Mouse (Mus musculus) lung, embryonic 14.5 days (tissue): ENCODE measurements at regions not wholly inside any gene's neighbourhood (a gene's known extent, or its start where the extent isn't known, plus 50 kb on each side); places are given as distances from the start of the nearest gene placed in this dataset.

Source experiments
- ATAC-seq: fragments of 200-750 bp; cut with Nextera tagmentation; 2 replicates; pipeline ENCODE4 v1.8.0; 2017; ENCODE audit warnings: mild to moderate bottlenecking, moderate TSS enrichment, moderate library complexity; ENCODE audit not compliant: insufficient read depth
- DNase-seq: peaks from one replicate; pipeline ENCODE4 v3.0.0-alpha.2; 2015
- H3K27ac ChIP-seq: fragments of 300-500 bp; sonication (generic); 2 replicates; pipeline ENCODE4 v1.5.1; 2014; ENCODE audit warnings: low read depth, mild to moderate bottlenecking, moderate library complexity
- H3K27me3 ChIP-seq: fragments of 300-500 bp; sonication (generic); 2 replicates; pipeline ENCODE4 v1.6.1; 2014; ENCODE audit warnings: low read length, control low read depth; ENCODE audit not compliant: insufficient read depth
- H3K36me3 ChIP-seq: fragments of 300-500 bp; sonication (generic); 2 replicates; pipeline ENCODE4 v1.6.1; 2014; ENCODE audit warnings: control low read depth; ENCODE audit not compliant: insufficient read depth
- H3K4me1 ChIP-seq: fragments of 300-500 bp; sonication (generic); 2 replicates; pipeline ENCODE4 v1.6.1; 2014; ENCODE audit warnings: antibody characterized with exemption, control low read depth; ENCODE audit not compliant: insufficient read depth
- H3K4me2 ChIP-seq: fragments of 300-500 bp; sonication (generic); 2 replicates; pipeline ENCODE4 v1.6.1; 2014; ENCODE audit warnings: mild to moderate bottlenecking
- H3K4me3 ChIP-seq: fragments of 300-500 bp; sonication (generic); 2 replicates; pipeline ENCODE4 v1.5.1; 2014; ENCODE audit warnings: low read depth, low read length
- H3K9ac ChIP-seq: fragments of 300-500 bp; sonication (generic); 2 replicates; pipeline ENCODE4 v1.6.1; 2014
- H3K9me3 ChIP-seq: fragments of 300-500 bp; sonication (generic); 2 replicates; pipeline ENCODE4 v1.6.1; 2016; ENCODE audit warnings: low read depth, low read length, control low read depth
- CTCF ChIP-seq: IDR thresholded peaks from 2 replicates; pipeline ENCODE4 v1.5.1; 2016; ENCODE audit warnings: antibody characterized with exemption, low read depth
- WGBS: fragments of 180-500 bp; shearing (Covaris S2); extraction: QIAGEN DNeasy Blood & Tissue Kit; methylation state at CpG from one replicate; pipeline ENCODE4 v1.1.7; 2014; 5-methylcytosine and 5-hydroxymethylcytosine counted together

DNA sequence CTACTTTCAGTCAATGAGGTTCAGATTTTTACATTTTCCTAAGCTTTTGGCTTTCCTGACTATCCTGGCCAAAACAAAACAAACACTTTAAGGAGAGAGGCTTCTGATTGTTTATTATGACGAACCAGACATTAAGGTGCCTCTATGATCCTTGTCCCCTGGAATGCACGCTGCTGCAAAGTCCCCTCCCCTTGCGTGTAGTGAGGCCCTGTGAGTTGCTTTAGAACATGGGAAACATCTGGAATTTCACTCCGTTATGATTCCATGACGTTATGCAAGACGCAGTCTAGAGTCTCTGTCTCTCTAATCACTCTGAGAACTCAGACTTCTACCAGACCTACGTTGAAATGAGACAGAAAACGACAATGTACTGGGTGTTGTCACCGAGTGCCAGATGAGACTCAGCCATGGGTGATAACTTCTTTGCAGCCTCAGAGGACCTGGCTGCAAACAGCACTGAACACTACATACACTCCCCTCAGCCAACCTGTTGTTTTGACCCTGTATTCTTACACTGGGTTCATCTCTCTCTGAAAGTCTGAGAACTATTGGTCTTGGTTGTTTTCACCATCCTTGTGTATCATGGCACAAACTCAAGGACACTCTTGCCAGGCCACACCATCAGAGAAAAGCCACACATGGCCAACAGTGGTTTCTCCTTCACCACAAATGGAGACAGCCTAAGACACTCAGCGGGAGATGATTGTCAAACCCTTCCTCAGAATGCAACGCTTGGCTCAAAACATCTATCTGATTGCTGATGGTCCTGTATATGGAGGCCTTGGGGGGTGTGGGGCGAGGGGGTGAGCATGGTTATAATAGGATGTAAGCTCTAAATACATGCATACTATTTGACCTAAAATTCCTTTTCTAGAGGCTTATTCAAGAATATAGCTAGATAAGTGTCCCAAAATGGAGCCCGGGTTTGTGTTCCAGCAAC lies 236.5 kb upstream of the Klf3 start:
- 58% methylated on average over 13 of the region's 13 CpGs for WGBS
- Histone ChIP-seq H3K4me1 (no peaks in the 10 kb centered on the region), H3K9ac (no peak overlapping the region), H3K4me3 (no peak overlapping the region), H3K27ac (no peak overlapping the region), H3K27me3 (no peaks in the 10 kb centered on the region), H3K36me3 (no peaks in the 10 kb centered on the region), H3K9me3 (no peaks in the 10 kb centered on the region), H3K4me2 (no peak overlapping the region)
- DNase-seq (peak; percentile 31), ATAC-seq (no peak)
- no peak for TF ChIP-seq CTCF

DNA sequence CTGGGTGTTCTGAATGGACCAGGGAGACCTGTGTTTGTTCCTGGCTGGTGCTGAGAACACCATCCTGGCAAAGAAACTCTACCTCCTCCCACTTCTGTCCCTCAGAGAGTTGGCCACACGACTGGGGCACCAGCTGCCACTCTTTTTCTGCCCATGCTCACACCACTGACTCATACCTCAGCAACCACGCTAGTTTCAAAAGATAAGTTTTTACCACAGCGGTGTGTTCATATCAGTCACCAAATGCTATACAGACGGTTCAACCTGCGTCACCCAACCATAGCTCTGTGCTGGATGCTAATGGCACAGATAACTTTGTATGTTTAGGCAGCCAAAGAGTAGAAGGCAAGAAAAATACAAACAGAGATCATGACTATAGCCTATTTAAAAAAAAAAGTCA lies 235.4 kb upstream of the Klf3 start:
- no peaks in the 10 kb centered on the region for H3K27me3 ChIP-seq
- no peak overlapping the region for H3K4me2 ChIP-seq
- no peak overlapping the region for H3K9ac ChIP-seq
- ATAC-seq: no peak
- no peaks in the 10 kb centered on the region for H3K36me3 ChIP-seq
- no peak for TF ChIP-seq CTCF
- no peak overlapping the region for H3K4me3 ChIP-seq
- no peaks in the 10 kb centered on the region for H3K9me3 ChIP-seq
- 0 out of 2 replicates have a peak overlapping the region, but pooled peaks have one; percentile 6 for H3K27ac ChIP-seq
- no peaks in the 10 kb centered on the region for H3K4me1 ChIP-seq
- 78% methylated on average over 5 of the region's 5 CpGs for WGBS
- DNase-seq: no peak

DNA sequence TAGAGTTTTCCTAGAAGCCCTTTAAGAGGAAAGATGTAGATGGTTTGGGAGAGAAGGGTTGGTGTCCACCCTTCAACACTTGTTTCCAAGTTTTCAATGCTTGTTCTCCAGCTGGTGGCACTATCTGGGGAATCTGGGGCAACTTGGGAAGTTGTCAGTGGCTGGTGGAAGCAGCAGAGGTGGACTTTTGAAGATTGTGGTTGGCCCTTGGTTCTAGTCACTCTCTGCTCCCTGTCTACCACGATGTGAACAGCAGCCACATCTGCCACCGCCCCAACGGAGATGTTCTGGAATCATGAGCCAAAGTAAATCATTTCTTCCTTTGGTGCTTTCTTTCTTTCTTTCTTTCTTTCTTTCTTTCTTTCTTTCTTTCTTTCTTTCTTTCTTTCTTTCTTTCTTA lies 234.9 kb upstream of the Klf3 start:
- DNase-seq: no peak
- no peaks in the 10 kb centered on the region for H3K27me3 ChIP-seq
- 84% methylated on average over 3 of the region's 3 CpGs for WGBS
- H3K9ac ChIP-seq: no peak overlapping the region
- H3K4me2 ChIP-seq: no peak overlapping the region
- H3K4me3 ChIP-seq: no peak overlapping the region
- TF ChIP-seq CTCF: no peak
- H3K27ac ChIP-seq: no peak overlapping the region
- H3K9me3 ChIP-seq: no peaks in the 10 kb centered on the region
- no peak for ATAC-seq
- H3K36me3 ChIP-seq: no peaks in the 10 kb centered on the region
- no peaks in the 10 kb centered on the region for H3K4me1 ChIP-seq

DNA sequence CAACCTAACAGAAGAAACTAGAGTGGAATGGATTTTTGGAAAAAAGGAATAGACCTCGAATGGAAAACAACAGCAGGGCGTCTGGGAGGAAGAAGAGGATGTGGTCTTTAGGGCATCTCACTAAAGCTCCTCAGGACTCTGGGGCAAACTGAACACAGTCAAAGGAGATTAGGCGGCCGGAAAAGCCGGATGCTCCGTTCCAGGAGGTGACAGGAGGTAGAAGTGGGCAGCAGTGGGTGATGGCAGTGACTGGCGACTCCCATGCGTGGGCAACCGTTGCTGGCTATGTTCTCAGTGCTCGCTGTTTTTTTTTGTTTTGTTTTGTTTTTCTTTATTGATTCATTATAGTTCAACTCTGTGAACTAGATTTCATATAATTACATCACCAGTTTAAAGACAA lies 228.8 kb upstream of the Klf3 start:
- Histone ChIP-seq H3K4me3 (no peak overlapping the region), H3K27ac (no peak overlapping the region), H3K4me1 (peaks cover 11% of the 10 kb centered on the region), H3K9ac (no peak overlapping the region), H3K9me3 (no peaks in the 10 kb centered on the region), H3K36me3 (no peaks in the 10 kb centered on the region), H3K27me3 (no peaks in the 10 kb centered on the region), H3K4me2 (no peak overlapping the region)
- ATAC-seq: no peak
- no peak for DNase-seq
- 88% methylated on average over 10 of the region's 10 CpGs for WGBS
- TF ChIP-seq CTCF: no peak

DNA sequence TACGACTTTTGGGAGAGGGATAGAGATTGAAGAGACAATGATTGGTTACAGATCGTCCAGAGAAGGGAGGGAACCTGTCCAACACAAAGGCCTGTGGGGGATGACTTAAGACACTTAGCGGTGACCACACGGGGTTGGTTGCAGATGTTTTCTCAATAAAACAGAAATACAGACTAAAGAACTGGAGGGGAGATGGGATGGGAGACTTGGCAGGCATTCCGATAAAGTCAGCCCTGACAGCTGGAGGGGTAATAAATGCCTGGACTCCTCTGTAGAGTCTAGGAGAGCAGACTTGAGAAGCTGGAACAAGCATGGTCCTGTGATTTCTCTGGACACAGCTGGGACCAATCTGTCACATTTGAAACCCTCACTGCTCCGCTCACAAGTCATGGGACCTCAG lies 227.3 kb upstream of the Klf3 start:
- WGBS: 43% methylated on average over 6 of the region's 6 CpGs
- Histone ChIP-seq H3K27ac (peak overlapping the region; percentile 90), H3K27me3 (no peaks in the 10 kb centered on the region), H3K9me3 (no peaks in the 10 kb centered on the region), H3K36me3 (no peaks in the 10 kb centered on the region), H3K9ac (no peak overlapping the region), H3K4me1 (peaks cover 23% of the 10 kb centered on the region), H3K4me3 (no peak overlapping the region), H3K4me2 (peak overlapping the region; percentile 13; the same call in 1 of the 2 replicates)
- DNase-seq: peak; percentile 89
- ATAC-seq: peak; percentile 87
- TF ChIP-seq CTCF: no peak

DNA sequence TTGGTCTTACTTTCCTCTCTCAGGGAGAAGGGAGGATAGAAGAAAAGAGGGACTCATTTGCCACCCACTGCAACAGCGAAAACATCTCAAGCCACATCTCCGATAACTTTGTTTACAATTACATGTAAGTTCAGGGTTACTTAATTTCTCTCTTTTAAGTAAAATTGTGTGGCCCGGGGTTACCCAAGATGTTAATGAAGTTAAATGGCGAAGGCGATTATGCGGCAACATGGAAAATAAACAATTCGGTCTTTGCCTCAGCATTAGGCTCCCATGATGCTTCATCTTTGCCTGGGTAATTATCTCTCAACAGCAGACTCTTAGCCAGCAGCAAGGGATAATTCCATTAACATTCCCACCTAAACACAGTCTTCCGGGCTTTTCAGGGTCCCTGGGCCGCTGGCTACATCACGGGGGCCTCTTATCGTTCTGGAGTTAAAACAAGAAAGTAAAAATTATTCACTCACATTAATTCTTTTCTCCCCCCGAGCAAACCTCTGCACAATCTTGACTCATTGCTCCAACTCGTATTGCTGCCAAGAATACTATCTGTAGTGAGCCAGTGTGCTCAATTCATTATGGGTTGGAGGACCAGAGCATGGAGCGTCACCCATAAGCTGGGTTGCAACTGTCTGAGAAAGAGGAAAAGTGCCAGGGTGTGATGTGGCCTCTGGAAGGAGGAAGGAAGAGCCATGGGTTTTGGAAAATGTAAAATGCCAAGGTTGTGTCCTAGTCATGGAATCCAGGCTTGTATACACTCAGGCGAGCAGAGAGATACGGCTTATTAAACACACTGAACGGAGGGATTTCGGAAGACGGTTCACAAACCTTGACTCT lies 226.5 kb upstream of the Klf3 start:
- Histone ChIP-seq H3K9ac (no peak overlapping the region), H3K36me3 (no peaks in the 10 kb centered on the region), H3K9me3 (no peaks in the 10 kb centered on the region), H3K27ac (peak overlapping the region; percentile 90), H3K4me3 (no peak overlapping the region), H3K4me2 (peak overlapping the region; percentile 13), H3K27me3 (no peaks in the 10 kb centered on the region), H3K4me1 (peaks cover 26% of the 10 kb centered on the region)
- ATAC-seq (peak; percentile 35), DNase-seq (peak; percentile 82)
- no peak for TF ChIP-seq CTCF
- WGBS: 42% methylated on average over 19 of the region's 19 CpGs

DNA sequence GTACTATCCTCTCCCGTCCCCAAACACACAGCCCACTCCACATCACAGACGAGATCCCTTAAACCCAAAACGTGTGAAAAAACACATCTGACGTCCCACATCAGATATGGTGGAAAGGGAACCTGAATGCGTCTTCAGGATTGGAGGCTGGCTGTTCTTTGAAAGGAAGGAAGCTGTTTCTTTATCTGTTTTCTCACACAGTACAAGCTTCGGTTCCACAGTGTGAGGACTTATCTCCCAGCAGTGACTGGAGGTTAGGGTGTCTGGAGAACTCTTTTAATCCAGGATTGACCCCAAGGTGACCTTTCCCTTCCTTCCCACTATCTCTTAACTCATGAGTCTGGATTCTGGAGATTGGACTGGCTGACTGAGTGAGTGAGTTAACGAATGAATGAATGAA lies 225.8 kb upstream of the Klf3 start:
- Histone ChIP-seq H3K36me3 (no peaks in the 10 kb centered on the region), H3K27me3 (no peaks in the 10 kb centered on the region), H3K4me3 (no peak overlapping the region), H3K4me2 (0 out of 2 replicates have a peak overlapping the region, but pooled peaks have one; percentile 13), H3K9me3 (no peaks in the 10 kb centered on the region), H3K4me1 (peaks cover 29% of the 10 kb centered on the region), H3K9ac (no peak overlapping the region), H3K27ac (peak overlapping the region; percentile 90)
- 40% methylated on average over 7 of the region's 7 CpGs for WGBS
- DNase-seq: peak; percentile 19
- TF ChIP-seq CTCF: no peak
- ATAC-seq: no peak
